Mouse (Mus musculus) heart, postnatal 0 days (tissue): ENCODE results near the gene Snx21. TPM values are rescaled to one million over a fixed set of nuclear protein-coding genes. Genes with fewer than 3 reads are reported as not detected.

Experiments
- ATAC-seq: fragments of 200-750 bp; cut with Nextera tagmentation; 2 replicates; pipeline ENCODE4 v1.8.0; 2017; ENCODE audit warnings: low read depth, moderate number of reproducible peaks, moderate library complexity; ENCODE audit not compliant: insufficient read depth
- DNase-seq: peaks from one replicate; pipeline ENCODE4 v3.0.0-alpha.2; 2016; ENCODE audit warnings: low spot score
- H3K27ac ChIP-seq: fragments of 300-500 bp; sonication (generic); 2 replicates; pipeline ENCODE4 v1.5.1; 2014; ENCODE audit warnings: low read depth, mild to moderate bottlenecking
- H3K27me3 ChIP-seq: fragments of 300-500 bp; sonication (generic); 2 replicates; pipeline ENCODE4 v1.6.1; 2014; ENCODE audit warnings: low read length, mixed read lengths; ENCODE audit not compliant: control insufficient read depth, insufficient read depth
- H3K36me3 ChIP-seq: fragments of 300-500 bp; sonication (generic); replicated peaks from 2 replicates; pipeline ENCODE4 v1.6.1; 2014; ENCODE audit warnings: low read length, mixed read lengths; ENCODE audit not compliant: control insufficient read depth, insufficient read depth
- H3K4me1 ChIP-seq: fragments of 300-500 bp; sonication (generic); 2 replicates; pipeline ENCODE4 v1.6.1; 2014; ENCODE audit warnings: antibody characterized with exemption; ENCODE audit not compliant: control insufficient read depth, insufficient read depth
- H3K4me2 ChIP-seq: fragments of 300-500 bp; sonication (generic); 2 replicates; pipeline ENCODE4 v1.6.1; 2014; ENCODE audit warnings: low read depth, mild to moderate bottlenecking, low read length, moderate library complexity
- H3K4me3 ChIP-seq: fragments of 300-500 bp; sonication (generic); 2 replicates; pipeline ENCODE4 v1.5.1; 2014; ENCODE audit warnings: low read depth, low read length
- H3K9ac ChIP-seq: fragments of 300-500 bp; sonication (generic); replicated peaks from 2 replicates; pipeline ENCODE4 v1.6.1; 2014; ENCODE audit warnings: low read depth, low read length, mixed read lengths
- H3K9me3 ChIP-seq: fragments of 300-500 bp; sonication (generic); replicated peaks from 2 replicates; pipeline ENCODE4 v1.6.1; 2016; ENCODE audit warnings: low read length; ENCODE audit not compliant: control insufficient read depth
- CTCF ChIP-seq: IDR thresholded peaks from 2 replicates; pipeline ENCODE4 v1.5.1; 2016; ENCODE audit warnings: antibody characterized with exemption, control low read depth, low read depth
- EP300 ChIP-seq: IDR thresholded peaks from 2 replicates; pipeline ENCODE4 v1.6.1; 2016; ENCODE audit warnings: antibody characterized with exemption, low read depth
- WGBS: fragments of 180-500 bp; shearing (Covaris S2); extraction: QIAGEN DNeasy Blood & Tissue Kit; methylation state at CpG from one replicate; pipeline ENCODE4 v1.1.7; 2014; 5-methylcytosine and 5-hydroxymethylcytosine counted together
- polyA plus RNA-seq: library from polyadenylated mRNA; unstranded; fragments of >200 nt; fragmentation: Nextera tagmentation; extraction: Ambion mirVana; gene quantifications from 2 replicates; pipeline ENCODE4 v1.2.1, GENCODE M21; 2015
- total RNA-seq: library from RNA; depleted of rRNA; stranded (reverse); fragments of >200 nt; gene quantifications from 2 replicates; pipeline ENCODE4 v1.2.3, GENCODE M21; 2014; ENCODE audit warnings: low replicate concordance

Snx21 gene
- total and polyA plus RNA-seq, 2 experiments from 2014 or later = 29.8 to 46.4 TPM

DNA sequence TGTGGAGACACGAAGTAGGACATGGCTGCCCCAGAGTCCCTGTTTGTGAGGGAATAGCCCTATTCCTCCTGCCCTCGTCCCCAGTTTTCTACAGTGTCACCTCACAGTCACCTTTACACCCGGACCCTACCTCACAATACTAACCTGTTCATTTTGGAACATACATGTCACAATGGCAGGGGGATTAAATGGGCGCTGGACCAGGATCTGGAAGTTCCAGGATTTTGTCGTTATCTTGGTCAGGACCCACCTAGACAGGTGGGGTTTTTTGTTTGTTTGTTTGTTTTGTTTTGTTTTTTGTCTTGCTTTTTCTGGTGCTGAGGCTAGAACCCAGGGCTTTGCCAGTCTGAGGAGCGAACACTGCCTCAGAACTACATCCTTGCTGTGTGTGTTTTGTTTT, 42.8 kb downstream of the Snx21 start, which contains the start of gene Spata25:
Gene Spata25, minus strand, starts transcription at position 101 of the 400 bp plus-strand sequence.
- DNase-seq (no peak), ATAC-seq (no peak)
- no peak within 1 kb of the TSS for H3K4me3 ChIP-seq
- H3K9me3 ChIP-seq = no peaks in the 10 kb centered on the region
- no peak within 1 kb of the TSS for H3K9ac ChIP-seq
- H3K36me3 ChIP-seq = peaks cover 42% of the 10 kb centered on the region
- H3K4me1 ChIP-seq = no peaks in the 10 kb centered on the region
- no peak within 1 kb of the TSS for H3K27ac ChIP-seq
- H3K4me2 ChIP-seq = no peak within 1 kb of the TSS
- H3K27me3 ChIP-seq = no peaks in the 10 kb centered on the region
- TF ChIP-seq EP300 (no peak), CTCF (no peak)
- 87% methylated on average over 6 of the region's 6 CpGs for WGBS

- peaks cover 42% of the 10 kb centered on the region for H3K36me3 ChIP-seq
- ATAC-seq = no peak
Measured at GRCm38 (mm10) chr2:164829090-164829489, 43.5 kb downstream of the Snx21 start.

GRCm38 (mm10) chr2:164831029-164831428, 45.4 kb downstream of the Snx21 start:
- DNase-seq (no peak), ATAC-seq (no peak)
- H3K27me3 ChIP-seq = no peaks in the 10 kb centered on the region
- H3K27ac ChIP-seq = no peak overlapping the region
- H3K4me1 ChIP-seq = peaks cover 9% of the 10 kb centered on the region
- H3K9me3 ChIP-seq = no peaks in the 10 kb centered on the region
- no peak overlapping the region for H3K4me3 ChIP-seq
- peaks cover 35% of the 10 kb centered on the region for H3K36me3 ChIP-seq
- no peak for TF ChIP-seq CTCF
- no peak for TF ChIP-seq EP300
- H3K9ac ChIP-seq = no peak overlapping the region
- 81% methylated on average over 10 of the region's 10 CpGs for WGBS
- H3K4me2 ChIP-seq = no peak overlapping the region

More at GRCm38 (mm10) chr2:164829090-164829489, 43.5 kb downstream of the Snx21 start:
- Histone ChIP-seq H3K4me2 (no peak overlapping the region), H3K9ac (no peak overlapping the region), H3K4me1 (peaks cover 1% of the 10 kb centered on the region; the same call in 1 of the 2 replicates), H3K27me3 (no peaks in the 10 kb centered on the region), H3K4me3 (no peak overlapping the region), H3K9me3 (no peaks in the 10 kb centered on the region), H3K27ac (no peak overlapping the region)
- no peak for DNase-seq
- WGBS = 90% methylated on average over 1 of the region's 1 CpGs
- no peak for TF ChIP-seq CTCF
- TF ChIP-seq EP300 = no peak

DNA sequence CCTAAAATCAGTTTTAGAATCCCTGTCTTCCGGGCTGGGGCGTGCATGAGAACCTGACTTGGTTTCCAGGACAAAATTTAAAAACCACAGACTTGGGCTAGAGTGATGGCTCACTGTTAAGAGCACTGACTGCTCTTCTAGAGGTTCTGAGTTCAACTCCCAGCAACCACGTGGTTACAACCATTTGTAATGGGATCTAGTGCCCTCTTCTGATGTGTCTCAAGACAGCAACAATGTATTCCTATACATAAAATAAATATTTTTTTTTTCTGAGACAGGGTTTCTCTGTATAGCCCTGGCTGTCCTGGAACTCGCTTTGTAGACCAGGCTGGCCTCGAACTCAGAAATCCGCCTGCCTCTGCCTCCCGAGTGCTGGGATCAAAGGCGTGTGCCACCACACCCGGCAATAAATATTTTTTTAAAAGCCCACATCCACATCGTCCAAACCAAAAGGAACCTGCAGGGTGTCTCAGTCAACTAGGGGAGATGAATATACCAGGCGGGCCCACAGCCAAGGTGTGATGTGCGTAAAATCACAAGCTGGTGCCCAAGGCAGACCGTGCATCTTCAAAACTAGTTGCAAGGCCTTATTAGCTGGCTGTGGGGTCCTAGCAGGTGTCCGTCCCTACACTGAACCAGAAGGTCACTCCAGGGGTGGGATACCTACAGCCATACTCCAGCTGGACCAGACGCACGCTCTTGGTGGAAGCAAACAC, 46.6 kb downstream of the Snx21 start:
- no peaks in the 10 kb centered on the region for H3K27me3 ChIP-seq
- ATAC-seq = no peak
- no peak for DNase-seq
- WGBS = 54% methylated on average over 16 of the region's 16 CpGs
- H3K4me3 ChIP-seq = peak overlapping the region; percentile 76
- peak overlapping the region; percentile 76 for H3K4me2 ChIP-seq
- peak overlapping the region; percentile 59; the same call in 1 of the 2 replicates for H3K9ac ChIP-seq
- peaks cover 35% of the 10 kb centered on the region for H3K36me3 ChIP-seq
- no peaks in the 10 kb centered on the region for H3K9me3 ChIP-seq
- TF ChIP-seq EP300 (no peak), CTCF (no peak)
- H3K27ac ChIP-seq = peak overlapping the region; percentile 90
- H3K4me1 ChIP-seq = peaks cover 9% of the 10 kb centered on the region

- under 1% methylated on average over 35 of the region's 35 CpGs for WGBS
- TF ChIP-seq CTCF (peak; percentile 78), EP300 (no peak)
- peak within 1 kb of the TSS; percentile 59 for H3K9ac ChIP-seq
- peak; percentile 80 for ATAC-seq
- H3K4me3 ChIP-seq = peak within 1 kb of the TSS; percentile 76
- H3K9me3 ChIP-seq = no peaks in the 10 kb centered on the region
- H3K36me3 ChIP-seq = peaks cover 35% of the 10 kb centered on the region
- peak within 1 kb of the TSS; percentile 90 for H3K27ac ChIP-seq
- H3K4me1 ChIP-seq = peaks cover 9% of the 10 kb centered on the region
- peak; percentile 76 for DNase-seq
- no peaks in the 10 kb centered on the region for H3K27me3 ChIP-seq
- peak within 1 kb of the TSS; percentile 76 for H3K4me2 ChIP-seq
Measured at GRCm38 (mm10) chr2:164832748-164833301, 47.2 kb downstream of the Snx21 start, which contains the start of gene Ctsa. Gene Ctsa, plus strand, starts transcription at chr2:164832873.
